Mouse (Mus musculus): ENCODE measurements around the gene Il5. TPM values are rescaled to one million over a fixed set of nuclear protein-coding genes. Genes with fewer than 3 reads are reported as not detected.

The Il5 gene
- polyA plus RNA-seq, 1 experiment = 0.16 TPM

GRCm38 (mm10) chr11:53768422-53769184, 48.0 kb downstream of the Il5 start:
- peaks cover 2% of the 10 kb centered on the region; the same call in 1 of the 2 replicates for H3K27me3 ChIP-seq (ENCODE audit: control insufficient read depth, insufficient read depth, low read length)
- no peak for DNase-seq
- no peak for TF ChIP-seq CTCF (IDR thresholded peaks at IDR 0.05; ENCODE audit: borderline replicate concordance, insufficient read depth, low read depth, low read length)
- TF ChIP-seq POLR2A (IDR thresholded peaks at IDR 0.05; ENCODE audit: borderline replicate concordance, insufficient read depth, low read length) = no peak
- H3K4me1 ChIP-seq (ENCODE audit: control insufficient read depth, insufficient read depth, low read length) = no peaks in the 10 kb centered on the region
- no peak overlapping the region for H3K4me3 ChIP-seq (replicated peaks; ENCODE audit: insufficient read depth, low read depth, low read length)
- no peak overlapping the region for H3K27ac ChIP-seq (ENCODE audit: insufficient read depth, low read length)
- WGBS = 84% methylated on average over 13 of the region's 13 CpGs

DNA sequence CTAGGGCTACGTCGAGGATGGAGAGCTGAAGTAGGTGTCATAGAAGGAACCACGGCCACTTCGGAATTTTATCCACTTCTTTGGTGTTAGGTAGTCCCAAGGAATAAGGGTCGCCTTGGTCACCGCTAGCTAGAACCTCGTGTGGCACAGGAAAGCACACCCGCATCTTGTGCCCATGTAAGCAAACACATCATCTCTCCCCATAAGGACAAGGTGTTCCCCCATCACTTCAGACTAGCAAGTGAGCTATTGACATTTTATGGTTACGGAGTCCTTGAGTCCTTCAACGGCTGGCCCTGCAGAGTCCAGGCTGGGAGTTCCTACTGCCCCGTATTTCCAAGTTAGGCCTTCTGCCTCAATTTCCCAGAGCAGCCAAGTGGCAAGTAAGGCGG, 48.6 kb downstream of the Il5 start:
- WGBS = 74% methylated on average over 12 of the region's 12 CpGs
- peaks cover 2% of the 10 kb centered on the region; the same call in 1 of the 2 replicates for H3K27me3 ChIP-seq (ENCODE audit: control insufficient read depth, insufficient read depth, low read length)
- TF ChIP-seq CTCF (IDR thresholded peaks at IDR 0.05; ENCODE audit: borderline replicate concordance, insufficient read depth, low read depth, low read length) (no peak), POLR2A (IDR thresholded peaks at IDR 0.05; ENCODE audit: borderline replicate concordance, insufficient read depth, low read length) (no peak)

GRCm38 (mm10) chr11:53769760-53770124, 49.1 kb downstream of the Il5 start, which contains the start of gene Irf1:
TSS of gene Irf1 (plus strand) at chr11:53770014.
- TF ChIP-seq POLR2A (IDR thresholded peaks at IDR 0.05; ENCODE audit: borderline replicate concordance, insufficient read depth, low read length) = 0 out of 2 replicates have a peak, but pooled peaks have one; percentile 16
- TF ChIP-seq CTCF (IDR thresholded peaks at IDR 0.05; ENCODE audit: borderline replicate concordance, insufficient read depth, low read depth, low read length) = no peak
- Histone ChIP-seq H3K27me3 (ENCODE audit: control insufficient read depth, insufficient read depth, low read length) (peaks cover 2% of the 10 kb centered on the region; the same call in 1 of the 2 replicates), H3K4me1 (ENCODE audit: control insufficient read depth, insufficient read depth, low read length) (no peaks in the 10 kb centered on the region), H3K27ac (ENCODE audit: insufficient read depth, low read length) (no peak within 1 kb of the TSS; the same call in 1 of the 2 replicates), H3K4me3 (replicated peaks; ENCODE audit: insufficient read depth, low read depth, low read length) (peak within 1 kb of the TSS; percentile 64)
- peak; percentile 68 for DNase-seq
- under 1% methylated on average over 40 of the region's 40 CpGs for WGBS

More for the DNA sequence above, 48.6 kb downstream of the Il5 start:
- Histone ChIP-seq H3K27ac (ENCODE audit: insufficient read depth, low read length) (no peak overlapping the region), H3K4me3 (replicated peaks; ENCODE audit: insufficient read depth, low read depth, low read length) (no peak overlapping the region), H3K4me1 (ENCODE audit: control insufficient read depth, insufficient read depth, low read length) (no peaks in the 10 kb centered on the region)
- no peak for DNase-seq

GRCm38 (mm10) chr11:53770125-53770791, 49.7 kb downstream of the Il5 start:
- peak; percentile 40 to 54 for DNase-seq
- TF ChIP-seq POLR2A (IDR thresholded peaks at IDR 0.05; ENCODE audit: borderline replicate concordance, insufficient read depth, low read length) = no peak
- TF ChIP-seq CTCF (IDR thresholded peaks at IDR 0.05; ENCODE audit: borderline replicate concordance, insufficient read depth, low read depth, low read length) = no peak
- Histone ChIP-seq H3K27ac (ENCODE audit: insufficient read depth, low read length) (no peak overlapping the region; the same call in 1 of the 2 replicates), H3K27me3 (ENCODE audit: control insufficient read depth, insufficient read depth, low read length) (peaks cover 2% of the 10 kb centered on the region; the same call in 1 of the 2 replicates), H3K4me3 (replicated peaks; ENCODE audit: insufficient read depth, low read depth, low read length) (peak overlapping the region; percentile 64), H3K4me1 (ENCODE audit: control insufficient read depth, insufficient read depth, low read length) (no peaks in the 10 kb centered on the region)
- 1% methylated on average over 75 of the region's 75 CpGs for WGBS

DNA sequence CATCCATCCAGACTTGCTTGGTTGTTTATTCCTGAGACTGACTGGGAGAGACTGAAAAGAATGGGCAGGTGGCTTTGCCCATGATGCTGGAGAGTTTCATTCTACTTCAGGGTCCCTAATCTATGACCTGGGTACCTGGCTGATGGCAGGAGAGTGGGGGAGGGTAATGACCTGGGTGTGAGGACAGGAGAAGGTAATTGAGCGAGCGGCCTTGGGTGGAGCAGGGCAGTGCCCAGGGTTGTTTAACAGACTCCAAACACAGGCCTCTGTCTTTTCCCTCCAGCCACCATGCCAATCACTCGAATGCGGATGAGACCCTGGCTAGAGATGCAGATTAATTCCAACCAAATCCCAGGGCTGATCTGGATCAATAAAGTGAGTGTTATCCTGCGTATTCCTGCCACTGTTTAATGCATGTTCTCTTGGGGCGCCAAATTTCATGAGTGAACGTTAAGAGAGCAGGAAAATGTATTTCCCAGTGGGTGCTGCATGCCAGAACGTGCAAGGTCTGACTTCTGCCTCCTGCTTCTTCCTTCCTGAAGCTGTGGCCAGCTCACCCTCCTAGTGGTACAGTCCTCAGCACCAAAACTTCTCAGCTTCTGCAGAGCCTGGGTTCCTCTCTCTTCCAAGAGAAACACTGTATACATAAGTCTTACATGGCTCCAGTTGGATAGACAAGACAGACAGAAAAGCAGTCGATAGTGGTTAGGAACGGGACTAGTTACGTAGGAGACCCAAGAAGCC, 50.6 kb downstream of the Il5 start:
- no peak overlapping the region for H3K4me3 ChIP-seq (replicated peaks; ENCODE audit: insufficient read depth, low read depth, low read length)
- 89% methylated on average over 11 of the region's 11 CpGs for WGBS

GRCm38 (mm10) chr11:53772536-53772935, 51.9 kb downstream of the Il5 start:
- no peaks in the 10 kb centered on the region for H3K4me1 ChIP-seq (ENCODE audit: control insufficient read depth, insufficient read depth, low read length)
- H3K27ac ChIP-seq (ENCODE audit: insufficient read depth, low read length) = no peak overlapping the region
- H3K27me3 ChIP-seq (ENCODE audit: control insufficient read depth, insufficient read depth, low read length) = peaks cover 2% of the 10 kb centered on the region; the same call in 1 of the 2 replicates
- H3K4me3 ChIP-seq (replicated peaks; ENCODE audit: insufficient read depth, low read depth, low read length) = no peak overlapping the region
- TF ChIP-seq CTCF (IDR thresholded peaks at IDR 0.05; ENCODE audit: borderline replicate concordance, insufficient read depth, low read depth, low read length) = no peak
- no peak for TF ChIP-seq POLR2A (IDR thresholded peaks at IDR 0.05; ENCODE audit: borderline replicate concordance, insufficient read depth, low read length)
- 88% methylated on average over 9 of the region's 9 CpGs for WGBS
- no peak for DNase-seq

More for the DNA sequence above, 50.6 kb downstream of the Il5 start:
- Histone ChIP-seq H3K27ac (ENCODE audit: insufficient read depth, low read length) (no peak overlapping the region), H3K27me3 (ENCODE audit: control insufficient read depth, insufficient read depth, low read length) (peaks cover 2% of the 10 kb centered on the region; the same call in 1 of the 2 replicates), H3K4me1 (ENCODE audit: control insufficient read depth, insufficient read depth, low read length) (no peaks in the 10 kb centered on the region)
- TF ChIP-seq POLR2A (IDR thresholded peaks at IDR 0.05; ENCODE audit: borderline replicate concordance, insufficient read depth, low read length) (no peak), CTCF (IDR thresholded peaks at IDR 0.05; ENCODE audit: borderline replicate concordance, insufficient read depth, low read depth, low read length) (no peak)
- DNase-seq = no peak

- no peak for DNase-seq
- 89% methylated on average over 5 of the region's 5 CpGs for WGBS
- Histone ChIP-seq H3K4me3 (replicated peaks; ENCODE audit: insufficient read depth, low read depth, low read length) (no peak within 1 kb of the TSS), H3K27me3 (ENCODE audit: control insufficient read depth, insufficient read depth, low read length) (peaks cover 2% of the 10 kb centered on the region; the same call in 1 of the 2 replicates), H3K27ac (ENCODE audit: insufficient read depth, low read length) (no peak within 1 kb of the TSS), H3K4me1 (ENCODE audit: control insufficient read depth, insufficient read depth, low read length) (no peaks in the 10 kb centered on the region)
- TF ChIP-seq POLR2A (IDR thresholded peaks at IDR 0.05; ENCODE audit: borderline replicate concordance, insufficient read depth, low read length) = no peak
- TF ChIP-seq CTCF (IDR thresholded peaks at IDR 0.05; ENCODE audit: borderline replicate concordance, insufficient read depth, low read depth, low read length) = no peak
Observed at GRCm38 (mm10) chr11:53773087-53773486, 52.5 kb downstream of the Il5 start, which contains the start of gene Gm17334. TSS of gene Gm17334 (minus strand) at chr11:53773187.
